Mouse (Mus musculus) gastrocnemius, postnatal 36 days (tissue): Measurements from ENCODE around the gene Crtam. TPM values are rescaled to one million over a fixed set of nuclear protein-coding genes. Genes with fewer than 3 reads are reported as not detected.

Source experiments
- DNase-seq, 2 experiments: peaks; one replicate each; pipeline ENCODE4 v3.0.0; 2022
- intact Hi-C: fragments of 180-260 bp; cut with DNase I; formaldehyde crosslinking; loops from one replicate; pipeline ENCODE4 v1.15.1; 2025
- long read RNA-seq, 2 experiments: library from polyadenylated mRNA; stranded (forward); transcript quantifications; one replicate each; pipeline ENCODE4 v2.0.0; 2021
- total RNA-seq, 2 experiments: library from RNA; stranded (reverse); gene quantifications; 2 replicates each; pipeline ENCODE4 v1.2.3; 2021

The Crtam gene
- not detected for total RNA-seq
- long read RNA-seq, experiment 1, result 0 reads
- long read RNA-seq, experiment 2, result 0 reads

DNA sequence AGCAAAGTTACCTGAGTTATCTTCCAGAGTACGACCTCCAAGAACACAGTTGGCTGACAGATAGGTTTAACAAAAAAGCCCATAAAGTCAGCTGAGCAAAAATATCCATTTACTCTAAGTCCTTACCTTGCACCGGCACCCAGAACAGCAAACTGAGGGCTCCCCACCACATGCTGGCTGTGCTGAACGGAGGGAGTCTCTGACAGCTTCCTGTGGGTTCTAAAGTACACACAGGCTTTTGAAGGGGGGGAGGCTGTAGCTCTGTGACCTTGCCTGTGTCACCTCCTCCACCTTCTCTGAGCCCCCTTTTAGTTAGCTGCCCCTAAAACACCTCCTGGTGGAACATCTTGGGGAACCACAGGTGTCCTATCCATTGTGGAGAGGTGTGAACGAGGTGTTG lies at the start of gene Crtam:
TSS of gene Crtam (minus strand) at position 214 of the 400 bp plus-strand sequence.
- DNase-seq, result no peak
- intact Hi-C loops, result no loop called here

GRCm38 (mm10) chr9:41054166-41054565 lies 49.7 kb upstream of the Crtam start:
- DNase-seq, result peak in 1 of 2 experiments; percentile 12
- intact Hi-C loops, result no loop called here

- no peak for DNase-seq
- intact Hi-C loops, result no loop called here
Measured at GRCm38 (mm10) chr9:41053478-41053877, 49.0 kb upstream of the Crtam start.

- intact Hi-C loops, result no loop called here
- no peak for DNase-seq
Measured at GRCm38 (mm10) chr9:41051080-41051932, 46.9 kb upstream of the Crtam start.

DNA sequence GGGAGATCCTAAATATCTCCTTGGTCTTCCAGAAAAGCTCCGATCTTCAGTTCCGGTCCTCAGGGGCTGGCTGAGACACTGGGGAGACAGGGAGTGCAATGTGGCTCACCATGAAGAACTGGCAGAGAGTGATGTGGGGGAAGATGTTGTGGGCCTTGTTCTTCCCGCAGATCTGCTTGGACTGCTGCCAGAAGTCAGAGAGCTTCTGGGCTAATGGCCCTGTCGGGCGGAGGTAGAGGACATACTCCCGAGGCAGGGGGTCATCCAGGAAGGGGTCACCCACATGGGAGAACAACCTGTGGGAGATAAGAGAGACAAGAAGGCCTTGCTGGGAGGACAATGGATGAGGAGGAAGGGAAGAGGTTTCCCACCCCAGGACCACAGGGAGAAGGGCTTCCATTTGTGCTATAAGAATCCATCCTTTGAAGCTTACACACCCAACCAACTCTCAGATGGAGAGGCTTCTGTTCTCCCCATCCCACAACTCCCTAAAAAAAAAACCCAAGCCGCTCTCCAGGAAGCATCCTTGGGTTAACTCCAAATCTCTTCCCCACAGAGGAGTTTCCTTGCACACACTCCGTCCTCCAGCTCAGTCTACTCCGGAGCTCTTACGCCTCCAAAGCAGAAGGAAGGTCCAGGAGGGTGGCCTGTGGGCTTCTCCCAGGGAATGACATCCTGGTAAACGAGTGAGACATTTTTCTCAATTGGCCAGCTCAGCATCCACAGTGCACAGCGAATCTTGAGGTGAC lies 46.1 kb upstream of the Crtam start:
- intact Hi-C loops, result no loop called here
- DNase-seq, result no peak

- DNase-seq, result no peak
- intact Hi-C loops, result no loop called here
Measured at GRCm38 (mm10) chr9:41049282-41049681, 44.9 kb upstream of the Crtam start.

- intact Hi-C loops, result no loop called here
Measured at GRCm38 (mm10) chr9:41048820-41049219, 44.4 kb upstream of the Crtam start.

DNA sequence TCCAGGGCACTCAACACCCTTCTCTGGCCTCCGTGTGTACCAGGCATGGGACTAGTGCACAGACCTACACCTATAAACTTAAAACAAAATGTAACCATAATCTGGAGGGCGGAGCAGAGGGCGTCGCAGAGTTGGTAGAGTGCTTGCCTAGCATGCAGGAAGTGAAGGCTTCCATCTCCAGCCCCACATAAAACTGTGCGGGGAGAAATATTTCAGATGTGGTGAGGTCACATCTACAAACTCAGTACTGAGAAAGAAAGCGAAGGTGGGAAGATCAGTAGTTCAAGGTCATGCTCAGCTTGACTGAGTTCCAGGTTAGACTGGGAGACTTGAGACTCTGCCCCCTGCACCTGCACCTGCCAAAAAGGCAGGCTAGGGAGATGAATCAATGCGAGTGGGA lies 43.8 kb upstream of the Crtam start:
- intact Hi-C loops, result no loop called here
- no peak for DNase-seq

More at GRCm38 (mm10) chr9:41048820-41049219, 44.4 kb upstream of the Crtam start:
- no peak for DNase-seq

GRCm38 (mm10) chr9:41047654-41048053 lies 43.2 kb upstream of the Crtam start:
- DNase-seq, result no peak
- intact Hi-C loops, result loop anchor here (2.0 kb wide), 1 partner anchor 143 kb away; no protein-coding TSS in a partner anchor

GRCm38 (mm10) chr9:41044626-41045025 lies 40.2 kb upstream of the Crtam start:
- intact Hi-C loops, result no loop called here
- DNase-seq, result peak; percentile 58 to 79

DNA sequence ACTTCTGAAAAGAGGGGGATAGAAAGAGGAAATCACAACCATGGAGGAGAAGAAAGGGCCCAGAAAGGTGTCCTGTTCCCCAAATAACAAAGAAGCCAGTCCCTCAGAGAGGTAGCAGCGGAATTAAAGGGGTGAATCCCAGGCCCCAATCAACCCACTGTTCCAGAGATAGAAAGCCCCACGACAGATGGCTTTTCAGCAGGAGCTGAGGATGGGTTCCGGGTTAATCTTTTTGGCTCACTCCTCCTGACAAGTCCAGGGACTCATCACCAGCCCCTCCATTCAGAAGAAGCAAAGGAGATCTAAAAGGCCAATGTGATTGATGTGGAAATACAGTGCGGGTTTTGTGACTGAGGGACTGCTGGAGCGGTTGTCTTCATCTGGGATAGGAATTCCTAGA lies 39.2 kb upstream of the Crtam start:
- no peak for DNase-seq
- intact Hi-C loops, result no loop called here

- intact Hi-C loops, result no loop called here
- DNase-seq, result no peak
Measured at GRCm38 (mm10) chr9:41041404-41041803, 37.0 kb upstream of the Crtam start.

DNA sequence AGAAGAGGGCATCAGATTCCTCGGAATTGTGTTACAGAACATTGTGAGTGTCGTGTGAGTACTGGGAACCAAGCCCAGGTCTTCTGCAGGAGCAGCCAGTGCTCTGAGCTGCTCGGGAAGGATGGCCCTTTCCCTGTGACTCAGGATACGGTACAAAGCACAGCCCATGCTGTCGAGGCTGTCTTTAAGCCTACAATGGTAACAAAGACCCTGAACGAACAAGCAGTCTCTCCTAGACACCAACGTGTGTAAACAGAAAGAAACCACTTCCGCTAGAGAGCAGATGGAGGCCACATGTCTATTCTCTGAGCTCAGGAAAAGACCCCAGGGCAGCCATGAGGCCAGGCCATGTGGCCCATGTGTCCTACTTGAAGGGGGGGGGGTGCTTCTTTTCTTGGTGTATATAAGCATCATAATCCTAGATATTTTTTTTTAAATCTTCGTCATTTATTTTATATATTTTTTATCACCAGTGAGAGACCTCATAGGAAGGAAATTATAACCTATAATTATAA lies 33.8 kb upstream of the Crtam start:
- intact Hi-C loops, result no loop called here

GRCm38 (mm10) chr9:41031590-41032489 lies 27.4 kb upstream of the Crtam start:
- intact Hi-C loops, result no loop called here
- no peak for DNase-seq

More for the DNA sequence above, 33.8 kb upstream of the Crtam start:
- DNase-seq, result no peak

- DNase-seq, result no peak
- intact Hi-C loops, result loop anchor here (5.0 kb wide), 1 partner anchor 38 kb away; no protein-coding TSS in a partner anchor
Measured at GRCm38 (mm10) chr9:41029827-41030226, 25.4 kb upstream of the Crtam start.

DNA sequence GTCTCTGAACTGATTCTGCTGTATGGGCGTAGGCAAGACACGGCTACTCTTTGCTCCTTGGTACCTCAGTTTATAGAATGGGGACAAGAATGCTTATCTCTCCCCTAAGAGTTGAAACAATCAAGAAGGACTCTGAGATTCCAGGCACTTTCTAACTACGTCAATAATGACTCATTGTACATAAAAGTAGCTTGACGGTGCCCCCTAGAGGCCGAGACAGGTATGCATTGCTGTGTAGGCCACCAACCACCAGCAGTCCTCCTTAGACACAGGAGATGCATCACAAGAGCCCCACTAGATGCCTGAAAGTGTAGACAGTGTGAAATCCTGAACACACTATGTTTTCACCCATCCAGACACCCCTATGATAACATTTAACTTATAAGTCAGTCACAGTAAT lies 24.0 kb upstream of the Crtam start:
- peak in 1 of 2 experiments; percentile 11 for DNase-seq
- intact Hi-C loops, result loop anchor here (5.0 kb wide), 1 partner anchor 36 kb away; no protein-coding TSS in a partner anchor

- no peak for DNase-seq
- intact Hi-C loops, result no loop called here
Measured at GRCm38 (mm10) chr9:41021690-41022089, 17.3 kb upstream of the Crtam start.

DNA sequence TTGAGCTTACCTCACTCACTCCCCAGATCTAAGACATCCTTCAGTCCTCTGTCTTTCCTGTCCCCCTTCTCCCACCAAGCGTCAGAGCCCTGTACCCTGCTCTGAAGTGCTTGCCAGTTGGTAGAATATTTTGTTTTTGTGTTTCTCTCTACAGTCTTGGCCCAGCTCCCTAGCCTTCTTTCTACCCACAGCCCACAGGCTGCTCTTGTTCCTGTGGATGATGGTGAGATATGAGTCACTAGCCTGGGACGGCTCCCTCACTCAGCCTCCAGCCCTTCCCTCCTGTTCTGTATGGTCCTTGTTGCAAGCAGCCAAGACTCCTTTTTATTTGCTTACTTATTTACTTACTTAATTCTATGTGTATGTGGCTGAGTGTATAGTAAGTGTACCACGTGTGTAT lies 16.1 kb upstream of the Crtam start:
- intact Hi-C loops, result no loop called here
- DNase-seq, result no peak

DNA sequence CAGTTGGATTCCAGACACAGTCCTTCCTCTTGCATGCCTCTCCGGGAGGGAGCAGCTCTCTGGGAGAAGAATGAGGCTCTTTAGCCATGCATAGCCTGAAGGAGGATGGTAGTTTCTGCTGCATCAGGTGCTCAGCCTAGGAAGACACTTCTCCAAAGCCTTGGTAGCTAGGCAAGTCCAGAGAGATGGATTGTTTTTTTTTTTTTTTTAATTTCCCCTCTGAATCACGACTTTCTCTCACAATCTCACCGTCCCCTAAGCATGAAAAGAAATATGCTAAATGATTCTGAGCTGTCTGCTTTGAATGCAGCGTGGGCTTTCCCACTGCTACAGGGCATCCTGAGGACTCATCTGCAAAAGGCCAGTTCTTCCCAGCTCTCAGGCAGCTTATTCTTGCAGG lies 10.1 kb upstream of the Crtam start:
- intact Hi-C loops, result no loop called here
- DNase-seq, result no peak

DNA sequence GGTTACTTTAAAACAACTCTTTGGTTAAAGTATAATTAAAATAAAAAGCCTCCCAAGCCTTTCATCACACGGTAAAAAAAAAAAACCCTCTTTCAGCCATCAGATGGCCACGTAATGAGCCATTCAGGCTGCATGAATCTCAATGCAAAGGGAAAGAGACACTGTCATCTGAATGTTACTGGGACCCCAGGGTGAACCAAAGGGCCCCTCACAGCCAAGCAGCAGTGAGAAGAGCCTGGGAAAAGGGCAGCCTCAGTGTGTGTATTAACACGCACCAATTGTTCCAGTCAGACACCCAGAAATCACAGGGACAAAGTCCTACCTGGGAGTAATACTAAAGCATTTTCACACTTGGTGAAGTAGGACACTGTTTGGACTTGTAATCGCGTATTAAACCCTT lies 8.0 kb upstream of the Crtam start:
- DNase-seq, result no peak
- intact Hi-C loops, result no loop called here
